Mouse (Mus musculus) midbrain, embryonic 11.5 days (tissue): ENCODE data around the gene Agap1. TPM values are rescaled to one million over a fixed set of nuclear protein-coding genes. Genes with fewer than 3 reads are reported as not detected.

ENCODE experiments used
- ATAC-seq: fragments of 200-750 bp; cut with Nextera tagmentation; 2 replicates; pipeline ENCODE4 v1.8.0; 2017; ENCODE audit warnings: moderate TSS enrichment, moderate library complexity; ENCODE audit not compliant: low FRiP score
- DNase-seq: peaks from one replicate; pipeline ENCODE4 v3.0.0; 2015; ENCODE audit warnings: low spot score; ENCODE audit errors: missing footprints
- H3K27ac ChIP-seq: fragments of 300-500 bp; sonication (generic); 2 replicates; pipeline ENCODE4 v1.5.1; 2014; ENCODE audit warnings: low read depth, low read length
- H3K27me3 ChIP-seq: fragments of 300-500 bp; sonication (generic); 2 replicates; pipeline ENCODE4 v1.6.1; 2014; ENCODE audit warnings: mild to moderate bottlenecking, low read length, moderate library complexity, mixed read lengths; ENCODE audit not compliant: control insufficient read depth, insufficient read depth
- H3K36me3 ChIP-seq: fragments of 300-500 bp; sonication (generic); 2 replicates; pipeline ENCODE4 v1.6.1; 2014; ENCODE audit warnings: mild to moderate bottlenecking, low read length, moderate library complexity, mixed read lengths; ENCODE audit not compliant: control insufficient read depth, insufficient read depth
- H3K4me1 ChIP-seq: fragments of 300-500 bp; sonication (generic); 2 replicates; pipeline ENCODE4 v1.6.1; 2014; ENCODE audit warnings: low read length; ENCODE audit not compliant: control insufficient read depth, insufficient read depth
- H3K4me2 ChIP-seq: fragments of 300-500 bp; sonication (generic); 2 replicates; pipeline ENCODE4 v1.6.1; 2014; ENCODE audit warnings: mild to moderate bottlenecking, moderate library complexity
- H3K4me3 ChIP-seq: fragments of 300-500 bp; sonication (generic); 2 replicates; pipeline ENCODE4 v1.5.1; 2014; ENCODE audit warnings: low read depth, low read length
- H3K9ac ChIP-seq: fragments of 300-500 bp; sonication (generic); 2 replicates; pipeline ENCODE4 v1.6.1; 2014; ENCODE audit warnings: low read length
- H3K9me3 ChIP-seq: fragments of 300-500 bp; sonication (generic); 2 replicates; pipeline ENCODE4 v1.6.1; 2016; ENCODE audit warnings: low read length; ENCODE audit not compliant: control insufficient read depth
- WGBS: fragments of 180-500 bp; shearing (Covaris S2); extraction: QIAGEN DNeasy Blood & Tissue Kit; methylation state at CpG from one replicate; pipeline ENCODE4 v1.1.7; 2014; 5-methylcytosine and 5-hydroxymethylcytosine counted together
- polyA plus RNA-seq: library from polyadenylated mRNA; unstranded; fragments of >200 nt; fragmentation: Nextera tagmentation; extraction: Ambion mirVana; gene quantifications from 2 replicates; pipeline ENCODE4 v1.2.1, GENCODE M21; 2014

The Agap1 gene
- polyA plus RNA-seq, 1 experiment from 2014 or later: 33.6 TPM

DNA sequence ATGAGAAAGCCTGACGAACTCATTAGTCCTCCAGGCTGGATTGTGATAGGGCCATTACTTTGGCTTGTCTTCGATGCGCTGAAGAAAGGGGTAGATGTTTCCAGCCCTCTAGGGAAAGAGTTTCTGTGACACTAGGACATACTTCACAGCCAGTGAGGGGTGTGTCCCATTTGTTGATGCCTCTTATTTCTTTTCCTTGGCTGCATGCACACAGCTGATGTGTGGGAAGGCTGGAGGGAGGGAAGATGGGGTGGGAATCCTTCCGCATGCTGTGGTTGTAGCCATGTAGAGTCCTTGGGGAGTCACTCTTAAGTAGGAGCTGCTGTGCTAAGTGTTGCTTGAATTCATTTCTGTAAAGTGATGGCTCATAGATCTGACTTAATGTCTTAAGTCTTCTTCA, 118.9 kb downstream of the Agap1 start:
- no peak for ATAC-seq
- Histone ChIP-seq H3K4me1 (peaks cover 41% of the 10 kb centered on the region), H3K9me3 (no peaks in the 10 kb centered on the region)

GRCm38 (mm10) chr1:89574941-89575890, 120.6 kb downstream of the Agap1 start:
- no peaks in the 10 kb centered on the region for H3K9me3 ChIP-seq
- DNase-seq: no peak
- H3K36me3 ChIP-seq: no peaks in the 10 kb centered on the region
- no peaks in the 10 kb centered on the region for H3K27me3 ChIP-seq
- H3K4me1 ChIP-seq: peaks cover 47% of the 10 kb centered on the region
- H3K27ac ChIP-seq: no peak overlapping the region
- no peak overlapping the region for H3K9ac ChIP-seq
- no peak for ATAC-seq
- no peak overlapping the region for H3K4me3 ChIP-seq
- H3K4me2 ChIP-seq: no peak overlapping the region
- 61% methylated on average over 7 of the region's 7 CpGs for whole genome bisulfite sequencing

More for the DNA sequence above, 118.9 kb downstream of the Agap1 start:
- H3K4me3 ChIP-seq: no peak overlapping the region
- H3K27ac ChIP-seq: no peak overlapping the region
- WGBS: 97% methylated on average over 4 of the region's 4 CpGs
- no peak overlapping the region for H3K4me2 ChIP-seq
- no peaks in the 10 kb centered on the region for H3K36me3 ChIP-seq
- H3K27me3 ChIP-seq: no peaks in the 10 kb centered on the region
- no peak for DNase-seq
- H3K9ac ChIP-seq: no peak overlapping the region

DNA sequence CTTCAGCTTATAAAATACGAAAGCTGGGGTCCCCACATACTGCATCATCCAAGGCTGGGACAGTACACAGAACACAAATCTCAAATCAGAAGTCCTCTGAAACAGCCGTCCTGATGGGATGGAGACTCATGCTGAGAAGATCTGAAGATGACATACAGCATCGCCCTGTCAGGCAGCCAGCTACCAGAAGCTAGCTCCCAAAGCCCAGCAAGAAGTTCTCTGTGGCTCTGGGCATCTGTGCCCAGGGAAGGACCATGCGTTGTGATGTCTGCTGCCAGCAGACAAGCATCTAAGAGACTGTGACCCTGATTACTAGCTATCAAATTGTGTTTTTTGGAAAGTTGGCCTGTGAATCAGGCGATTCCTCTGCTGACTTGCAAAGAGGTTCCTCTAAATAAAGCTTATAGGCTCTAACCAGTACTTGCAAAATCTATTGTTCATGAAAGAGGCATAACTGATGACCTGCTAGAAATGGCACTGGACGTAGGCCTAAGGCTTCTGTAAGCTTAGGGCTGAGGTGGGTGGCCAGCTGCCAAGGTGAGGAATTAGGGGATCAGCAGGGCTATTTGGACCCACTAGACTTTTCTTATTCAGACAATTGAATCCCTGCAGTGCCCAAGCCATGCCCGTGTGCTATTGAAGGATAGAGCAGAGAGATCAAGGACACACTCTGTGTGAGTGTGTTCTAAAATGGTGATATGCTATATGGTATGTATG, 121.7 kb downstream of the Agap1 start:
- Histone ChIP-seq H3K36me3 (no peaks in the 10 kb centered on the region), H3K9me3 (no peaks in the 10 kb centered on the region), H3K27ac (peak overlapping the region; percentile 98), H3K9ac (peak overlapping the region; percentile 61), H3K27me3 (no peaks in the 10 kb centered on the region), H3K4me3 (no peak overlapping the region), H3K4me1 (peaks cover 43% of the 10 kb centered on the region), H3K4me2 (peak overlapping the region; percentile 45)
- WGBS: 41% methylated on average over 7 of the region's 7 CpGs
- peak; percentile 12; the same call in 1 of the 2 replicates for ATAC-seq
- no peak for DNase-seq

- Histone ChIP-seq H3K4me2 (peak overlapping the region; percentile 45), H3K27ac (peak overlapping the region; percentile 98), H3K27me3 (peaks cover 4% of the 10 kb centered on the region; the same call in 1 of the 2 replicates), H3K36me3 (no peaks in the 10 kb centered on the region), H3K4me1 (peaks cover 49% of the 10 kb centered on the region), H3K9me3 (no peaks in the 10 kb centered on the region), H3K9ac (peak overlapping the region; percentile 61), H3K4me3 (peak overlapping the region; percentile 23; the same call in 1 of the 2 replicates)
- WGBS: 8% methylated on average over 4 of the region's 4 CpGs
- ATAC-seq (peak; percentile 59), DNase-seq (peak; percentile 98)
These were observed 122.4 kb downstream of the Agap1 start for GRCm38 (mm10) chr1:89576985-89577384.

DNA sequence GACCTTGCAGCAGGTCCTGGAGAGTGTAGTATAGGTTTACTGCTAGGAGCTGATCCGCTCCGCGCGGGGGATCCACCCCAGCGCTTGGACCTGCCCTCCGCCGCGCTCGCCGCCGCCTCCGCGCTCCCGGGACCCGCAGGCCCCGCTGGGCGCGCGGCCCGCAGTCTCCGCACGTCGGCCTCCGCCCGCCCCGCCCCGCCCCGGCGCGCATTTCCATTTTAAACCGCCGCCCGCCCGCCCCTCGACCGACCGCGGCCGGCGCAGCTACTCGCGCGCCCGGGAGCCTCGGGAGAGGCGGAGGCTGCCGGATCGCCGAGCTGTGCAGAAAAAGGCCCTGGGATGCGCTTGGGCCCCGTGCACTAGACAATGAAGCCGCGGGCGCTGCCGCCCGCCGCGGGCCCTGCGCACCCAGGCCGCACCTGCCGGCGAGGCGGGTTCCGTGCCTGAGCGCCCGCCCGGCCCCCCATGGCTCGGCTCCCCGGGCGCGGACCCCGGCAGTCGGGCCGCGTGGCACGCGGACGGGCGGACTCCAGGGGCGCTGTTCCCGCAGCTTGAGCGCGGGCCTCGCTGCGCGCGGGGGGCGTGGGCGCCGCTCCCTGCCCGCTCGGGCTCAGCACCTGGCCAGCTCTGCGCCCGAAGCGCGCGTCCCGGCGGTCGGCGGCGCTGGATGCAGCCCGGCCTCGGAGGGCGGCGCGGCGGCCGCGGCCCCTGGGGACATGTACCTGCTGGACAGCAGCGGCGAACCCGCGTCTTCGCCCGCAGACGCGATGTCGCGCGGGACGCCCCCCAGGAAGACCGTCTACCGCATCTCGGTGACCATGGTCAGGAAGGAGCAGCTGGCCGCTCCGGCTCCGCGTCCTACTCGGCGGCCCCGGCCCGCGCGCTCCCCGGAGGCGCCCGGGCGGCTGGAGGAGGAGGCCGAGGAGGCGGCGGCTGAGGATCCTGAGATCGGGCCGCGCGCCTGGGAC, 125.7 kb downstream of the Agap1 start:
- Histone ChIP-seq H3K4me1 (peaks cover 56% of the 10 kb centered on the region), H3K36me3 (no peaks in the 10 kb centered on the region), H3K9me3 (no peaks in the 10 kb centered on the region), H3K27me3 (peaks cover 5% of the 10 kb centered on the region; the same call in 1 of the 2 replicates), H3K4me3 (peak overlapping the region; percentile 60), H3K27ac (peak overlapping the region; percentile 55), H3K9ac (peak overlapping the region; percentile 56), H3K4me2 (peak overlapping the region; percentile 98)
- peak; percentile 98 for DNase-seq
- ATAC-seq: peak; percentile 78
- under 1% methylated on average over 117 of the region's 146 CpGs for WGBS

GRCm38 (mm10) chr1:89580999-89581765, 126.6 kb downstream of the Agap1 start:
- under 1% methylated on average over 88 of the region's 95 CpGs for WGBS

GRCm38 (mm10) chr1:89581766-89582125, 127.1 kb downstream of the Agap1 start:
- DNase-seq (no peak), ATAC-seq (no peak)
- 13% methylated on average over 6 of the region's 6 CpGs for WGBS
- H3K4me3 ChIP-seq: peak overlapping the region; percentile 60
- no peak overlapping the region for H3K27ac ChIP-seq
- H3K27me3 ChIP-seq: peaks cover 5% of the 10 kb centered on the region; the same call in 1 of the 2 replicates
- peak overlapping the region; percentile 56 for H3K9ac ChIP-seq
- H3K9me3 ChIP-seq: no peaks in the 10 kb centered on the region
- peaks cover 45% of the 10 kb centered on the region for H3K4me1 ChIP-seq
- H3K4me2 ChIP-seq: peak overlapping the region; percentile 98
- H3K36me3 ChIP-seq: no peaks in the 10 kb centered on the region

More at GRCm38 (mm10) chr1:89580999-89581765, 126.6 kb downstream of the Agap1 start:
- Histone ChIP-seq H3K27me3 (peaks cover 5% of the 10 kb centered on the region; the same call in 1 of the 2 replicates), H3K9me3 (no peaks in the 10 kb centered on the region), H3K4me3 (peak overlapping the region; percentile 60), H3K4me1 (peaks cover 50% of the 10 kb centered on the region), H3K27ac (peak overlapping the region; percentile 55), H3K4me2 (peak overlapping the region; percentile 98), H3K9ac (peak overlapping the region; percentile 56), H3K36me3 (no peaks in the 10 kb centered on the region)
- peak; percentile 96 for DNase-seq
- ATAC-seq: peak; percentile 59

GRCm38 (mm10) chr1:89583369-89583768, 128.8 kb downstream of the Agap1 start:
- WGBS: 86% methylated on average over 5 of the region's 5 CpGs
- Histone ChIP-seq H3K4me1 (peaks cover 34% of the 10 kb centered on the region), H3K27me3 (peaks cover 5% of the 10 kb centered on the region; the same call in 1 of the 2 replicates), H3K9ac (no peak overlapping the region), H3K36me3 (no peaks in the 10 kb centered on the region), H3K9me3 (no peaks in the 10 kb centered on the region), H3K4me2 (no peak overlapping the region), H3K27ac (no peak overlapping the region), H3K4me3 (no peak overlapping the region)
- no peak for DNase-seq
- ATAC-seq: no peak
